Mouse (Mus musculus): ENCODE measurements around the gene Smchd1.

Smchd1 gene

GRCm38 (mm10) chr17:71309711-71310485 lies 165.2 kb downstream of the Smchd1 start:
- no peak for DNase-seq (ENCODE audit: low read depth, low spot score)

GRCm38 (mm10) chr17:71309141-71309540 lies 166.0 kb downstream of the Smchd1 start:
- no peak for DNase-seq (ENCODE audit: low read depth, low spot score)

- no peak for DNase-seq (ENCODE audit: low read depth, low spot score)
These were observed 166.8 kb downstream of the Smchd1 start for GRCm38 (mm10) chr17:71308296-71308695.

- DNase-seq (ENCODE audit: low read depth, low spot score): no peak
These were observed 167.8 kb downstream of the Smchd1 start for GRCm38 (mm10) chr17:71307251-71307790.

GRCm38 (mm10) chr17:71306716-71307115 lies 168.4 kb downstream of the Smchd1 start:
- DNase-seq (ENCODE audit: low read depth, low spot score): no peak

- DNase-seq (ENCODE audit: low read depth, low spot score): no peak
These were observed 169.1 kb downstream of the Smchd1 start for GRCm38 (mm10) chr17:71306091-71306490.

GRCm38 (mm10) chr17:71303444-71303843 lies 171.7 kb downstream of the Smchd1 start:
- no peak for DNase-seq (ENCODE audit: low read depth, low spot score)

GRCm38 (mm10) chr17:71301413-71301812 lies 173.7 kb downstream of the Smchd1 start:
- DNase-seq (ENCODE audit: low read depth, low spot score): no peak

GRCm38 (mm10) chr17:71300338-71300737 lies 174.8 kb downstream of the Smchd1 start:
- no peak for DNase-seq (ENCODE audit: low read depth, low spot score)

- no peak for DNase-seq (ENCODE audit: low read depth, low spot score)
These were observed 175.3 kb downstream of the Smchd1 start for GRCm38 (mm10) chr17:71299879-71300278.

GRCm38 (mm10) chr17:71294570-71294969 lies 180.6 kb downstream of the Smchd1 start:
- no peak for DNase-seq (ENCODE audit: low read depth, low spot score)

Measured in c-Kit-negative CD71-positive TER-119-positive erythroid progenitor cells, embryonic 14.5 days (primary cell).